Mouse (Mus musculus): ENCODE measurements at regions not wholly inside any gene's neighbourhood (a gene's known extent, or its start where the extent isn't known, plus 50 kb on each side); places are given as distances from the start of the nearest gene placed in this dataset.

- H3K4me1 ChIP-seq (ENCODE audit: control insufficient read depth in 1 of 2, insufficient read depth in 2 of 2, low read length in 2 of 2) = no peaks in the 10 kb centered on the region
- H3K79me2 ChIP-seq (ENCODE audit: control insufficient read depth, insufficient read depth, low read length, poor library complexity) = no peaks in the 10 kb centered on the region
- no peak overlapping the region for H3K27ac ChIP-seq (ENCODE audit: control insufficient read depth, low read depth, low read length)
- no peak overlapping the region for H3K4me3 ChIP-seq (ENCODE audit: control insufficient read depth in 1 of 2, insufficient read depth in 1 of 2, low read depth in 2 of 2, low read length in 2 of 2)
- no peaks in the 10 kb centered on the region for H3K27me3 ChIP-seq (ENCODE audit: control insufficient read depth in 1 of 2, insufficient read depth in 2 of 2, low read length in 2 of 2)
- DNase-seq (ENCODE audit: low read depth, low spot score) = no peak
- no peak for TF ChIP-seq E2F4 (IDR thresholded peaks at IDR 0.05; ENCODE audit: borderline replicate concordance, low read depth, low read length)
- no peak for TF ChIP-seq NELFE (IDR thresholded peaks at IDR 0.05; ENCODE audit: low read depth, low read length)
- TF ChIP-seq POLR2AphosphoS5 (IDR thresholded peaks at IDR 0.05; ENCODE audit: borderline replicate concordance, low read depth, low read length) = no peak
- TF ChIP-seq SIN3A (IDR thresholded peaks at IDR 0.05; ENCODE audit: low read length) = no peak
- no peak for TF ChIP-seq USF1 (IDR thresholded peaks at IDR 0.05; ENCODE audit: low read depth, low read length)
- no peak for TF ChIP-seq POLR2A (IDR thresholded peaks at IDR 0.05; ENCODE audit: control insufficient read depth in 1 of 2, insufficient read depth in 1 of 2, low read depth in 1 of 2, low read length in 2 of 2, poor library complexity in 1 of 2)
- TF ChIP-seq TAL1 (IDR thresholded peaks at IDR 0.05; ENCODE audit: low read length) = no peak
- no peaks in the 10 kb centered on the region for H3K36me3 ChIP-seq (ENCODE audit: control insufficient read depth in 1 of 2, insufficient read depth in 2 of 2, low read length in 2 of 2)
- H3K9me3 ChIP-seq (replicated peaks; ENCODE audit: insufficient read depth, low read length) = no peaks in the 10 kb centered on the region
- no peak overlapping the region for H3K9ac ChIP-seq (ENCODE audit: control insufficient read depth, low read depth, low read length, poor library complexity, severe bottlenecking)
Measured at GRCm38 (mm10) chr3:10891981-10892380, 556.5 kb upstream of the Gm38303 start.

Measured in MEL (cell line).